Mouse (Mus musculus) intestine, postnatal 0 days (tissue): ENCODE measurements at regions not wholly inside any gene's neighbourhood (a gene's known extent, or its start where the extent isn't known, plus 50 kb on each side); places are given as distances from the start of the nearest gene placed in this dataset.

Source experiments
- ATAC-seq: fragments of 200-750 bp; cut with Nextera tagmentation; 2 replicates; pipeline ENCODE4 v1.8.0; 2017; ENCODE audit warnings: mild to moderate bottlenecking, moderate TSS enrichment, moderate library complexity
- H3K27ac ChIP-seq: fragments of 300-500 bp; sonication (generic); 2 replicates; pipeline ENCODE4 v1.5.1; 2014; ENCODE audit warnings: mild to moderate bottlenecking, low read depth, low read length, moderate library complexity
- H3K27me3 ChIP-seq: fragments of 300-500 bp; sonication (generic); replicated peaks from 2 replicates; pipeline ENCODE4 v1.6.1; 2014; ENCODE audit warnings: low read length, mixed read lengths; ENCODE audit not compliant: control insufficient read depth, insufficient read depth
- H3K36me3 ChIP-seq: fragments of 300-500 bp; sonication (generic); 2 replicates; pipeline ENCODE4 v1.6.1; 2014; ENCODE audit warnings: mild to moderate bottlenecking, moderate library complexity; ENCODE audit not compliant: control insufficient read depth, insufficient read depth
- H3K4me1 ChIP-seq: fragments of 300-500 bp; sonication (generic); replicated peaks from 2 replicates; pipeline ENCODE4 v1.6.1; 2014; ENCODE audit warnings: antibody characterized with exemption, low read length, mixed read lengths; ENCODE audit not compliant: control insufficient read depth, insufficient read depth
- H3K4me2 ChIP-seq: fragments of 300-500 bp; sonication (generic); replicated peaks from 2 replicates; pipeline ENCODE4 v1.6.1; 2014; ENCODE audit warnings: low read depth, mild to moderate bottlenecking, moderate library complexity
- H3K4me3 ChIP-seq: fragments of 300-500 bp; sonication (generic); 2 replicates; pipeline ENCODE4 v1.5.1; 2014; ENCODE audit warnings: low read depth, low read length
- H3K9ac ChIP-seq: fragments of 300-500 bp; sonication (generic); 2 replicates; pipeline ENCODE4 v1.6.1; 2014; ENCODE audit warnings: mild to moderate bottlenecking, low read depth, low read length
- H3K9me3 ChIP-seq: fragments of 300-500 bp; sonication (generic); 2 replicates; pipeline ENCODE4 v1.6.1; 2016; ENCODE audit warnings: mixed run types; ENCODE audit not compliant: control insufficient read depth
- CTCF ChIP-seq: sonication (generic); IDR thresholded peaks from 2 replicates; pipeline ENCODE4 v1.5.1; 2016; ENCODE audit warnings: low read depth, mild to moderate bottlenecking, control low read depth, antibody characterized with exemption, moderate library complexity
- WGBS: fragments of 180-500 bp; shearing (Covaris S2); extraction: QIAGEN DNeasy Blood & Tissue Kit; methylation state at CpG from one replicate; pipeline ENCODE4 v1.1.7; 2014; 5-methylcytosine and 5-hydroxymethylcytosine counted together

DNA sequence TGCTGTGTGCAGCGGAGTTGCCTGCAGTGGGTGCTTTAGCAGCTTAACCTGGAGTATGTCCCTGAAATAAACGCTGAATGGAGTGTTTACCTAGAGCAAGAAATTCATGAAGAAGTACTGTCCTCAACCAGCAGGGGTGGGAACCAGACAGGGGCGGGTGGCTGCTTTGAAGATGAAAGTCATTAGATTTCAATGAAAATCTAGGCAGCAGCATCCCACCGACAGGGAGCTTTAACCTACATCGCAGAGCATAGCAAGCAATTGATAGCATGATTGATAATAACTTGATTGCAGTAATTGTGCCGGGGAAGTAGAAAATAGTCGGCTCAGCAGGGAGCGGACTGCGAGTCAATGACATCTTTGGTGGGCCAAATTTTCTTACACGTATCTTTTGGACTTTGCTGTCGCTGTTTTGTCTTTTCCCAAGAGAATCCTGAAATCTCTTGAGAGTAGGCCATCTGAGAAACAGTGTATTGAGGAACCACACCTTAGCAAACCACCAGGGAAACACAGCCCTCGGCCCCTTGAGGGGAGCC lies 139.0 kb downstream of the Cyld start:
- no peaks in the 10 kb centered on the region for H3K4me1 ChIP-seq
- H3K9ac ChIP-seq: no peak overlapping the region
- no peaks in the 10 kb centered on the region for H3K27me3 ChIP-seq
- ATAC-seq: no peak
- H3K4me2 ChIP-seq: no peak overlapping the region
- no peak overlapping the region for H3K27ac ChIP-seq
- no peaks in the 10 kb centered on the region for H3K9me3 ChIP-seq
- 56% methylated on average over 12 of the region's 12 CpGs for WGBS
- no peak overlapping the region for H3K4me3 ChIP-seq
- H3K36me3 ChIP-seq: no peaks in the 10 kb centered on the region
- no peak for TF ChIP-seq CTCF

DNA sequence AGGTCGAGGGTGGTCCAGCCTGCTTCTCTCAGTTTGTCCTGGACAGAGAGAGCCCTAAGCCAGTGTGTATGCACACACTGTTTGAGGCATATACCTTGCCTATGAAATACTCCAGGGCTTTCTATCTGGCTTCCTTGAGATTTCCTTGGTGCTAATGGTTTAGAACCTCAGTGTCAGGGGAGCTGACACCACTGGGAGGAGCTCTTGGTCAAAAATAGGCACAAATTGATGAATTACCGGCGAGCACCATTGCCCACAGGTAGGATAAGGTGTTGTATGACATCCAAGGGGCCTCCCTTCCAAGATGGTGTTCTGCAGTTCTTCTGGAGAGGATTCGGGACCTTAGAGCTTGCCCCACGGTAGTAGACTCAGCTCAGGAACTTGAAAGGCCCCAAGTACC lies 129.0 kb downstream of the Cyld start:
- Histone ChIP-seq H3K36me3 (no peaks in the 10 kb centered on the region), H3K4me3 (no peak overlapping the region), H3K4me2 (no peak overlapping the region), H3K4me1 (no peaks in the 10 kb centered on the region), H3K27ac (no peak overlapping the region), H3K27me3 (no peaks in the 10 kb centered on the region), H3K9me3 (no peaks in the 10 kb centered on the region), H3K9ac (no peak overlapping the region)
- no peak for ATAC-seq
- TF ChIP-seq CTCF: peak; percentile 36
- WGBS: 44% methylated on average over 5 of the region's 5 CpGs

DNA sequence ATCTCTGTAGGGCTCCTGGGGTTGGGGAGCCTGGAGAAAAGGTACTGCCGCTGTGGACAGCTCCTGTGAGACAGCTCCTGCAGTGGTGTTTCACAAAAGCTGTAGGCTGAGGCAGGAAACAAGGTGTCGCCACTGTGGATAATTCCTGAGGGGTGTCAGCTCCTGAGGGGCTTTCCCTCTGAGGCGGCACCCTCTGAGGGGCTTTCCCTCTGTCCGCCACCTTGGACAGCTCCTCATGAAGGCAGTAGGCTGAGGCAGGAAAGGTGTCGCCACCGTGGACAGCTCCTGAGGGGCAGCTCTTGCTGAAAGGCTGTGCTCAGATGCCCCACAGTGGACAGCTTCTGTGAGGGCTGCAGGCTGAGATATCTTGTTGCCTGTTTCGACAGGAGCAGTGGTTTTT lies 127.1 kb downstream of the Cyld start:
- no peaks in the 10 kb centered on the region for H3K36me3 ChIP-seq
- H3K4me2 ChIP-seq: no peak overlapping the region
- TF ChIP-seq CTCF: no peak
- no peaks in the 10 kb centered on the region for H3K27me3 ChIP-seq
- WGBS: 83% methylated on average over 7 of the region's 7 CpGs
- H3K9me3 ChIP-seq: no peaks in the 10 kb centered on the region
- no peak overlapping the region for H3K27ac ChIP-seq
- no peak overlapping the region for H3K4me3 ChIP-seq
- no peak overlapping the region for H3K9ac ChIP-seq
- no peak for ATAC-seq
- H3K4me1 ChIP-seq: no peaks in the 10 kb centered on the region

DNA sequence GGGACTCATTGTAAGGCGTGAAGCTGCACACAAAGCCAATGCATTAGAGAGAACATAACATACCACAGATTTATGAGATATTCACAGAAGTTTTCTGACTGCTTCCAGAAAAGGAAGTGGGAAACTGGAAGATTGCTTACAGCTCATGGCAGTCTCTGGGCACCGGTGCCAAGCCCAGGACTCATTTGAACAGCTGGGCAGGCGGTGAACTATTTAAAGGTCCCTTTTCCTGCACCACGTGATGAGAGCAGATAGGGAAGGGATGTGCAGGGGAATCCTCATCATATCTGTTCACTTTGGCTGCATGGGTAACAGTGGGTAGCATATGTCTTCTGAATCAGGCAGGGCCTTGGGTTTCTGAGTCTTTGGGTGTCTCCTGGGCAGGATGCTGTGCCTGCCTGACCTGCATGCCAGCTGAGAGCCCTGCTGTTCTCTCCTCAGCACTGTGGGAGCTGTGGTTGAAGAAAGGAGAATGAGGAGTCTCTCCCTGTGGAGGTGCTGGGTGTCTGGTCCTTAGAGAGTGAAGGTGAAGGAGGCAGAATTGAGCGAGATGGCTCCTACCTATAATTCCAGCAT lies 123.5 kb downstream of the Cyld start:
- no peaks in the 10 kb centered on the region for H3K4me1 ChIP-seq

DNA sequence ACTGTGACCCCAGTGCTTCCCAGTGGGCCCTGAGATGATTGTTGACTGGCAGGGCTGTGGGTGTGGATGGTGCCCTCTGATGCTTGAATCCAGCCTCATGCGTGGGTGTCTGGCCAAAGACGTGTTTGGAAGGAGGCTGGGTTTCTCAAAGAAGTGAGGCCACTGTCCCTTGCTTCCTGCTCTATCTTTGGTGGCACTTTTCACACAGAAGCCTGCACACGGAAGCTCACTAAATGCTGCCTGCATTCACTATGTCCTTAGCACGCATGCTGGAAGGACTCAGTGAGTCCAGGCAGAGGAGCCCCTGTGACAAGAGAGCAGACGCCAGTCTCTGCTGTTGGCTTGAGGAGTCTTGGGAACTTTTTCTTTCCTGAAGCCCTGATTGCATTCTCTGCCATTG lies 119.6 kb downstream of the Cyld start:
- no peaks in the 10 kb centered on the region for H3K36me3 ChIP-seq
- H3K4me2 ChIP-seq: no peak overlapping the region
- no peak for ATAC-seq
- WGBS: 65% methylated on average over 5 of the region's 5 CpGs
- no peak overlapping the region for H3K27ac ChIP-seq
- H3K9ac ChIP-seq: no peak overlapping the region
- no peak overlapping the region for H3K4me3 ChIP-seq
- no peaks in the 10 kb centered on the region for H3K27me3 ChIP-seq
- no peaks in the 10 kb centered on the region for H3K4me1 ChIP-seq
- no peak for TF ChIP-seq CTCF
- H3K9me3 ChIP-seq: no peaks in the 10 kb centered on the region

More for the DNA sequence above, 123.5 kb downstream of the Cyld start:
- no peak overlapping the region for H3K4me2 ChIP-seq
- 74% methylated on average over 5 of the region's 5 CpGs for WGBS
- no peak for ATAC-seq
- no peak overlapping the region for H3K27ac ChIP-seq
- H3K4me3 ChIP-seq: no peak overlapping the region
- H3K36me3 ChIP-seq: no peaks in the 10 kb centered on the region
- no peaks in the 10 kb centered on the region for H3K9me3 ChIP-seq
- TF ChIP-seq CTCF: no peak
- no peaks in the 10 kb centered on the region for H3K27me3 ChIP-seq
- no peak overlapping the region for H3K9ac ChIP-seq

DNA sequence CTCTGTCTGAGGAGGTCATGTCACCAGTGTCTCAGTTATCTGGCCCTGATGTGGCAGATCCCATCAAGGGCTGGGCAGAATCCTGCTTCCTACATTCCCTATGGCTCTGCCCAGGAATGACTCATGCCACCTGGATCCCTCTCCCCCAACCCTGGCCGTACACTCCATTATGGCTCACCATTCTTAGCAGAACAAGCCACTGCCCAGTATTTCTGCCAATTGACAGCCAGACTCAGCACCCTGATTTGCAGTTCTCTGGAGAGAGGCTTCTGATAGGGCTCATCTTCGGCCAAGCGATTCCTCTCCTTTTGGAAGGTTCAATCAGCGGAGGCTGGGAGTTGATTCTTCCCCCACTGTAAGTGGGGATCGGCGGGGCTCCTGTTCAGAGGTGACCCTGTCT lies 117.4 kb downstream of the Cyld start:
- Histone ChIP-seq H3K4me2 (no peak overlapping the region), H3K9ac (no peak overlapping the region), H3K4me1 (no peaks in the 10 kb centered on the region), H3K4me3 (no peak overlapping the region), H3K27ac (no peak overlapping the region), H3K27me3 (no peaks in the 10 kb centered on the region), H3K36me3 (no peaks in the 10 kb centered on the region), H3K9me3 (no peaks in the 10 kb centered on the region)
- no peak for ATAC-seq
- TF ChIP-seq CTCF: no peak
- 94% methylated on average over 6 of the region's 6 CpGs for WGBS
